Mouse (Mus musculus) ZHBTc4 (cell line): ENCODE measurements around the gene Ddc.

Experiments used
- DNase-seq: peaks from one replicate; pipeline ENCODE4 v3.0.0-alpha.2; 2011; ENCODE audit warnings: low read depth, low spot score

Ddc gene

GRCm38 (mm10) chr11:11849513-11850311, 48.2 kb downstream of the Ddc start:
- DNase-seq: no peak

GRCm38 (mm10) chr11:11848467-11848866, 49.5 kb downstream of the Ddc start:
- DNase-seq: no peak

- DNase-seq: no peak
Measured at GRCm38 (mm10) chr11:11845044-11845443, 52.9 kb downstream of the Ddc start.

GRCm38 (mm10) chr11:11844367-11844971, 53.5 kb downstream of the Ddc start:
- DNase-seq: peak; percentile 54

GRCm38 (mm10) chr11:11841590-11841989, 56.4 kb downstream of the Ddc start:
- DNase-seq: no peak

- no peak for DNase-seq
Measured at GRCm38 (mm10) chr11:11840746-11841145, 57.2 kb downstream of the Ddc start.

GRCm38 (mm10) chr11:11839874-11840273, 58.1 kb downstream of the Ddc start:
- no peak for DNase-seq

- DNase-seq: no peak
Measured at GRCm38 (mm10) chr11:11837384-11837783, 60.6 kb downstream of the Ddc start.

- DNase-seq: no peak
Measured at GRCm38 (mm10) chr11:11836713-11837370, 61.1 kb downstream of the Ddc start.

- no peak for DNase-seq
Measured at GRCm38 (mm10) chr11:11836262-11836661, 61.7 kb downstream of the Ddc start.

- DNase-seq: no peak
Measured at GRCm38 (mm10) chr11:11835791-11836190, 62.2 kb downstream of the Ddc start.

- no peak for DNase-seq
Measured at GRCm38 (mm10) chr11:11835361-11835760, 62.6 kb downstream of the Ddc start.

GRCm38 (mm10) chr11:11833100-11833499, 64.8 kb downstream of the Ddc start:
- DNase-seq: no peak

GRCm38 (mm10) chr11:11832755-11833084, 65.2 kb downstream of the Ddc start:
- DNase-seq: no peak

GRCm38 (mm10) chr11:11831940-11832754, 65.8 kb downstream of the Ddc start:
- no peak for DNase-seq

- DNase-seq: no peak
Measured at GRCm38 (mm10) chr11:11831526-11831925, 66.4 kb downstream of the Ddc start.

GRCm38 (mm10) chr11:11830884-11831495, 67.0 kb downstream of the Ddc start:
- no peak for DNase-seq

- peak; percentile 90 for DNase-seq
Measured at GRCm38 (mm10) chr11:11829161-11830000, 68.6 kb downstream of the Ddc start.

- peak; percentile 84 for DNase-seq
Measured at GRCm38 (mm10) chr11:11828761-11829160, 69.2 kb downstream of the Ddc start.

GRCm38 (mm10) chr11:11828251-11828650, 69.7 kb downstream of the Ddc start:
- no peak for DNase-seq

- DNase-seq: no peak
Measured at GRCm38 (mm10) chr11:11826475-11826874, 71.5 kb downstream of the Ddc start.
